Mouse (Mus musculus) hindbrain, embryonic 10.5 days (tissue): ENCODE measurements at regions not wholly inside any gene's neighbourhood (a gene's known extent, or its start where the extent isn't known, plus 50 kb on each side); places are given as distances from the start of the nearest gene placed in this dataset.
"Not testable (repeated sequence)": the region's sequence is repeated elsewhere in the genome, so short reads cannot be mapped to it uniquely, and the experiment has no call there.

Experiments
- DNase-seq: peaks from one replicate; pipeline ENCODE4 v3.0.0-alpha.2; 2017; ENCODE audit warnings: low spot score
- H3K27ac ChIP-seq: fragments of 300-500 bp; sonication (generic); 2 replicates; pipeline ENCODE4 v1.5.1; 2016; ENCODE audit warnings: mild to moderate bottlenecking, moderate library complexity
- H3K27me3 ChIP-seq: fragments of 300-500 bp; sonication (generic); 2 replicates; pipeline ENCODE4 v1.6.1; 2016; ENCODE audit warnings: mild to moderate bottlenecking; ENCODE audit not compliant: poor library complexity, insufficient read depth, severe bottlenecking
- H3K36me3 ChIP-seq: fragments of 300-500 bp; sonication (generic); 2 replicates; pipeline ENCODE4 v1.6.1; 2016; ENCODE audit warnings: mild to moderate bottlenecking, moderate library complexity
- H3K4me1 ChIP-seq: fragments of 300-500 bp; sonication (generic); replicated peaks from 2 replicates; pipeline ENCODE4 v1.6.1; 2016; ENCODE audit warnings: mild to moderate bottlenecking
- H3K4me3 ChIP-seq: fragments of 300-500 bp; sonication (generic); 2 replicates; pipeline ENCODE4 v1.5.1; 2016; ENCODE audit warnings: mild to moderate bottlenecking, moderate library complexity
- H3K9me3 ChIP-seq: fragments of 300-500 bp; sonication (generic); 2 replicates; pipeline ENCODE4 v1.6.1; 2016; ENCODE audit warnings: mild to moderate bottlenecking, moderate library complexity
- WGBS: fragments of 180-500 bp; shearing (Covaris S2); methylation state at CpG from one replicate; pipeline ENCODE4 v1.1.7; 2016; 5-methylcytosine and 5-hydroxymethylcytosine counted together

- WGBS = 84% methylated on average over 4 of the region's 4 CpGs
- no peak overlapping the region for H3K4me3 ChIP-seq
- H3K27ac ChIP-seq = no peak overlapping the region
- H3K36me3 ChIP-seq = no peaks in the 10 kb centered on the region
- no peaks in the 10 kb centered on the region for H3K4me1 ChIP-seq
- DNase-seq = no peak
- H3K27me3 ChIP-seq = no peaks in the 10 kb centered on the region
- H3K9me3 ChIP-seq = no peaks in the 10 kb centered on the region
Measured at GRCm38 (mm10) chr15:27063971-27064370, 168.6 kb upstream of the Fbxl7 start.

DNA sequence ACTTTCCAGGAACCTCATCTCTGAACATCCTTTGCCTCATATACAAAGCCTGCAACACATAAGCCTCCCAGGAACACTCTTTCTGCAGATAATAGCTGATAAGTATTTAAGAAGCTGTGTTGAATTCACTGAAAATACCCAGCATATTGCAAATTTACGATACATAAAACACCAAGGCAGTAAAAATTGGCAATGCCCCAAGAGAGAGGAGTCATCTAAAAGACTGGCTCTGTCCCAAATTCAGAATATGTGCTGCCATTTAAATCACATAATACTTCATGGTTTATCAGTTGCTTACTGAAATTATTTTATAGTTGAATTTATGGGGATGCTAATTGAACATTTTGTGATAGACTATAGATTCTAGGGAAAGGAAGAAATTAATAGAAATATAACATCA is 172.3 kb upstream of the Fbxl7 start:
- DNase-seq = no peak
- 92% methylated on average over 1 of the region's 1 CpGs for WGBS

DNA sequence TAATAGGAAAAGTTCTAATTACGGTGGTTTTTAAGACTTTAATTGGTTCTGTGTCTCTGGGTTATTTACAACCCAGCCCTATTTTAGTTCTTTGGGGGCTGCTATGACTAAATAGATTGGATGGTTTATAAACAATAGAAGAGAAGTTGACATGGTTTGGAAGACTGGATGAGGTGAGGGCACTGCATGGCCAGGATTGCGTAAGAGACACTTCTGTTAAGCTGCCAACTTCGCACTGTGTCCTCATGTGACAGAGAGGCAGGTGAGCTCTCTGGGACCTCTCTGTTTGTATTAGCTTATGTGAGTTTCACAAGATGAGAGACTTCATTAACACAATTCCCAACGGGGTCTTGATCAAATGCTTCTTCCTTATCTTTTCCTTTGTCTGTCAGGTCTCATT is 182.5 kb upstream of the Fbxl7 start:
- Histone ChIP-seq H3K36me3 (no peaks in the 10 kb centered on the region), H3K4me1 (no peaks in the 10 kb centered on the region), H3K4me3 (no peak overlapping the region), H3K9me3 (no peaks in the 10 kb centered on the region), H3K27ac (no peak overlapping the region), H3K27me3 (no peaks in the 10 kb centered on the region)
- 90% methylated on average over 4 of the region's 4 CpGs for WGBS
- DNase-seq = no peak

More for the DNA sequence above, 172.3 kb upstream of the Fbxl7 start:
- H3K36me3 ChIP-seq = no peaks in the 10 kb centered on the region
- no peaks in the 10 kb centered on the region for H3K27me3 ChIP-seq
- H3K9me3 ChIP-seq = no peaks in the 10 kb centered on the region
- H3K27ac ChIP-seq = no peak overlapping the region
- no peak overlapping the region for H3K4me3 ChIP-seq
- no peaks in the 10 kb centered on the region for H3K4me1 ChIP-seq

DNA sequence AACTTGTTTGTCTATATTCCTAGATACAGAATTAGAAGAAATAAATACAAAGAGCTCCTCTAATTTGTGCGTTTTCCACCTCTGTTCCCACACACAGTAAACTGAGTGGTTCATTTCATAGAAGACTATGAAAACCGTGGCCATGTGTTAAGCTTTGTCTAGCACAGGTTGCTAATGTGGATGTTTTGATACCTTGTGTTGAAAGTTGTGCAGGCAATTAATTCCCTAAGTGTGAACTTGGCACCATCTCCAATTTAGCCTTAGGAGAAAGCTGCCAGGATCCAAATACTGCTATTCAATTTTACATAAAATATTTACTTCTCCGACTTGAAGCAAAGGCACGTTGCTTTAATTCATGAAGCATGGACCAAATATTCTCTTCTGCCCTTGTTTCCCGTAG is 187.4 kb upstream of the Fbxl7 start:
- H3K4me1 ChIP-seq = no peaks in the 10 kb centered on the region
- H3K9me3 ChIP-seq = no peaks in the 10 kb centered on the region
- H3K4me3 ChIP-seq = no peak overlapping the region
- no peaks in the 10 kb centered on the region for H3K36me3 ChIP-seq
- no peak for DNase-seq
- no peaks in the 10 kb centered on the region for H3K27me3 ChIP-seq
- no peak overlapping the region for H3K27ac ChIP-seq
- 90% methylated on average over 5 of the region's 5 CpGs for WGBS

DNA sequence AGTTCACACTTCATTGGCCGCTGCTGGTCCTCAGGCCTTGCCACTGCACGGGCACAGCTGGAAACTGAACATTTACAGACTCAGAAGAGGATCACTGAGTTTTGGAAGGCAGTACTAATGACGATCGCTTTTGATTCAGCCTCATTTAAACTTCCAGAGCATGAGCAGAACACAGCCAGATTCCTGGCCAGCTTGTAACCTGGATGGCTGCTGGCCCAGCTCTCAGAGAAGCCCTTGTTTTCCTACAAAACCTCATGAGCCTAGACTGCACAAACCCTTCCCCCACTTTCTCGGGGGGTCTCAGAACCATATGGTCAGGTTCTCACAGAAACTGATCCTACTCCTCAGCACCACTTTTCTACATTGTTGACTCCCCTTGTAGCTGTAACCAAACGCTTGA is 188.2 kb upstream of the Fbxl7 start:
- Histone ChIP-seq H3K36me3 (no peaks in the 10 kb centered on the region), H3K9me3 (no peaks in the 10 kb centered on the region), H3K4me1 (no peaks in the 10 kb centered on the region), H3K4me3 (no peak overlapping the region), H3K27me3 (no peaks in the 10 kb centered on the region), H3K27ac (no peak overlapping the region)
- DNase-seq = no peak
- WGBS = 66% methylated on average over 6 of the region's 6 CpGs

DNA sequence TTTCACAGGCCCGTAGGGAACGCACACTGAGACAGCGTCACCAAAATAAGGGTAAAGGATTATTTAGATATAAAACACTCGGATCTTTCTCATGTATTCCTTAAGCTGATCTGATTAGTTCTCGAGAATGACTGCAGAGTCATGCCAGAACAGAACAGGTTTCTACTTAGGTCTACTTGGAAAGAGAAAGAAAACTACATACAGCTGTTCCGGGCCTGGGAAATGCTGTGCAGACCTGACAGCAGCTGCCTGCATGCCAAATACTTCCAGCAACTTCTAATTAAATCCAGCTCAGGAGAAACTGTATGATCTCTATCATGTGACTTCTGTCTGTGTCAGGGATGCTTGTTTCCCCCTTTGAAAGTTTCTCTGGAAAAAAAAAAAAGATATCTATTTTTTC is 193.8 kb upstream of the Fbxl7 start:
- Histone ChIP-seq H3K36me3 (no peaks in the 10 kb centered on the region), H3K4me3 (no peak overlapping the region), H3K27me3 (no peaks in the 10 kb centered on the region), H3K9me3 (no peaks in the 10 kb centered on the region), H3K4me1 (no peaks in the 10 kb centered on the region), H3K27ac (no peak overlapping the region)
- DNase-seq = no peak
- 84% methylated on average over 6 of the region's 6 CpGs for WGBS

- 92% methylated on average over 3 of the region's 3 CpGs for WGBS
- no peak overlapping the region for H3K27ac ChIP-seq
- no peaks in the 10 kb centered on the region for H3K4me1 ChIP-seq
- H3K9me3 ChIP-seq = no peaks in the 10 kb centered on the region
- no peak for DNase-seq
- no peaks in the 10 kb centered on the region for H3K27me3 ChIP-seq
- no peak overlapping the region for H3K4me3 ChIP-seq
- H3K36me3 ChIP-seq = no peaks in the 10 kb centered on the region
Measured at GRCm38 (mm10) chr15:27094102-27094501, 198.7 kb upstream of the Fbxl7 start.

DNA sequence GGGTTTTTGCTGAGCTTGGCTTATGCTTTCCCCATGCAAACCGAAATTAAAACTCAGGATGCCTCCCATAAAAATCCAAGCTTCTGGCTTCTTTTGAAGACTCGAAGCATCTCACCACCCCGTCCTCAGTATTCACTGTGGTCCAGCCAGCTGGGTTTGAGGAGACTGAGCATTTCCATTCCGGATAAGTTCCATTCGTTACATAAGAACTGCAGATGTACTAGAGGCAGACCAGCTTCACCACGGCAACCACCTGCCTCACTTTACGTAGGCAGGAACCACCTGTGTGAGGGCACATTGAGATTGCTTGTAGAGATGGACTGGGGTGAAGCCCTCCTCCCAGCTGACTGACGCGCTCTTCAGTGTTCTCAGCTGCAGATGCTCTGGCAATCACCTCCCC is 199.9 kb upstream of the Fbxl7 start:
- H3K27me3 ChIP-seq = no peaks in the 10 kb centered on the region
- DNase-seq = no peak
- H3K4me1 ChIP-seq = no peaks in the 10 kb centered on the region
- no peaks in the 10 kb centered on the region for H3K9me3 ChIP-seq
- no peak overlapping the region for H3K4me3 ChIP-seq
- WGBS = 92% methylated on average over 9 of the region's 9 CpGs
- H3K36me3 ChIP-seq = no peaks in the 10 kb centered on the region
- H3K27ac ChIP-seq = no peak overlapping the region

- not testable (repeated sequence) for H3K27ac ChIP-seq, H3K4me3 ChIP-seq, H3K36me3 ChIP-seq, H3K9me3 ChIP-seq, H3K27me3 ChIP-seq, DNase-seq, H3K4me1 ChIP-seq
- WGBS = 90% methylated on average over 2 of the region's 2 CpGs
Measured at GRCm38 (mm10) chr15:27101610-27102009, 206.2 kb upstream of the Fbxl7 start.

DNA sequence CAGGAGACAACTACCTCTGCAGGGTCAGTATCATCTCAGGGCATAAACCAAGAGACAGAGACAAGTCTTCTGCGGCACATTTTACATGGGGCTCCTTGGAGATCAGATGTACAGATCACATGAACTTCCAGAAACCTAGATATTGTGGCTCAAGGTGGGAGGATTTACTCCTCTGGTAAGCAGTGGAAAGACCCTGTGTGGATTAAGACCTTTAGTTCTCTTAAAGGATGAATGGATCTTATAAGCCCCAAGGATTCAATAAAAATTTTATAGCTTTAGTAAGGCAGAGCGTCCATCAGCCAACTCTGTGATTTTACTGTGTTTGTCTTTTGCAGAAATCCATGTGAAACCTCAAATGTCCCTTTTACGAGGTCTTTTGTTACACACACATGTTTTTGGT is 213.8 kb upstream of the Fbxl7 start:
- WGBS = 80% methylated on average over 3 of the region's 3 CpGs
- H3K27me3 ChIP-seq = no peaks in the 10 kb centered on the region

GRCm38 (mm10) chr15:27129697-27130096 is 234.3 kb upstream of the Fbxl7 start:
- no peak overlapping the region for H3K4me3 ChIP-seq
- H3K36me3 ChIP-seq = no peaks in the 10 kb centered on the region
- no peak for DNase-seq
- no peaks in the 10 kb centered on the region for H3K27me3 ChIP-seq
- no peaks in the 10 kb centered on the region; the same call in 1 of the 2 replicates for H3K9me3 ChIP-seq
- WGBS = 69% methylated on average over 1 of the region's 1 CpGs
- H3K4me1 ChIP-seq = peaks cover 9% of the 10 kb centered on the region
- no peak overlapping the region for H3K27ac ChIP-seq

More for the DNA sequence above, 213.8 kb upstream of the Fbxl7 start:
- no peak for DNase-seq
- Histone ChIP-seq H3K4me1 (no peaks in the 10 kb centered on the region), H3K36me3 (no peaks in the 10 kb centered on the region), H3K4me3 (no peak overlapping the region), H3K27ac (no peak overlapping the region), H3K9me3 (no peaks in the 10 kb centered on the region)

DNA sequence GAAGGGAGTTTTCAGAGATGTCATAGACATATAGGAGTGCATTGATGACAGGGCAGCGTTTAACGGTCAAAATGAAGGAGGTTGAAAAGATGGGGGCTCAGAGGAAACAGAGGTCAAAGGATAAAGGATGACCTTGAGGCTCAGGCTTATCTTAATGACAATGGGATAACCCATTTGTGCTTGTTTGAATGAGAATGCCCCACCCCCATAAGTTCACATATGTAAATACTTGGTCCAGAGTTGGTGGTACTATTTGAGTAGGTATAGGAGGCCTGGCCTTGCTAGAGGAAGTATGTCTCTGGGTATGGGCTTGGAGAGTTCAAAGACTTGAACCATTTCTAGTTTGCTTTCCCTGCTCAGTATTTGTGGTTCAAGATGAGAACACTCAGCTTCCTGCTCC is 237.4 kb upstream of the Fbxl7 start:
- no peak for DNase-seq
- no peaks in the 10 kb centered on the region for H3K4me1 ChIP-seq
- 73% methylated on average over 2 of the region's 2 CpGs for WGBS
- H3K27ac ChIP-seq = no peak overlapping the region
- no peak overlapping the region for H3K4me3 ChIP-seq
- no peaks in the 10 kb centered on the region for H3K27me3 ChIP-seq
- no peaks in the 10 kb centered on the region for H3K36me3 ChIP-seq
- no peaks in the 10 kb centered on the region; the same call in 1 of the 2 replicates for H3K9me3 ChIP-seq

- Histone ChIP-seq H3K4me3 (no peak overlapping the region), H3K27me3 (no peaks in the 10 kb centered on the region), H3K27ac (no peak overlapping the region), H3K9me3 (no peaks in the 10 kb centered on the region; the same call in 1 of the 2 replicates), H3K4me1 (no peaks in the 10 kb centered on the region), H3K36me3 (no peaks in the 10 kb centered on the region)
- DNase-seq = no peak
- WGBS = 97% methylated on average over 5 of the region's 5 CpGs
Measured at GRCm38 (mm10) chr15:27137580-27137979, 242.2 kb upstream of the Fbxl7 start.

DNA sequence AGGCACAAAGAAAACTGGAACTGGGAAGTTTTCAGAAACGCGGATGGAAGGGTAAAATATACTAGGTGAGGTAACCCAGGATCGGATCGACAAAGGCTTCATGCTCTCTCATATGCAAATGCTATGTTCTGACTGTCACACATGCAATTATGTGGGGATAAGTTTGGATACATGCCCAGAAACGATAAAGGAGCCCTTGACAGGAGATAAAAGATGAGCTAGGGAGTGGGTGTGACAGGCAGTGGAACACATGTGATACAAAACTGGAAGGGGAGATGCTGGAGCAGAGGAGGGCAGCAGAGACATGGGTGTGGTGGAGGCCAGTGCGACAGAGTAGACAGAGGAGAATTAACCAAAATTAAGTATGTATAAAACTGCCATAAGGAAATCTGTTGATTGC is 250.5 kb upstream of the Fbxl7 start:
- no peak overlapping the region for H3K27ac ChIP-seq
- no peaks in the 10 kb centered on the region for H3K9me3 ChIP-seq
- DNase-seq = no peak
- no peaks in the 10 kb centered on the region for H3K36me3 ChIP-seq
- H3K4me3 ChIP-seq = no peak overlapping the region
- 87% methylated on average over 6 of the region's 6 CpGs for WGBS
- H3K27me3 ChIP-seq = no peaks in the 10 kb centered on the region
- H3K4me1 ChIP-seq = no peaks in the 10 kb centered on the region
